Mouse (Mus musculus): ENCODE data around the gene Ppat. TPM values are rescaled to one million over a fixed set of nuclear protein-coding genes. Genes with fewer than 3 reads are reported as not detected.
A peak's percentile ranks its signal among the peaks of the same experiment; 100 is the strongest.
"Not testable (repeated sequence)": the region's sequence is repeated elsewhere in the genome, so short reads cannot be mapped to it uniquely, and the experiment has no call there.

Ppat gene
- polyA plus RNA-seq, 1 experiment = 12.9 TPM

GRCm38 (mm10) chr5:76939717-76940116 lies 11.7 kb downstream of the Ppat start:
- Histone ChIP-seq H3K36me3 (ENCODE audit: control insufficient read depth, insufficient read depth, low read length) (peaks cover 4% of the 10 kb centered on the region; the same call in 1 of the 2 replicates), H3K4me1 (ENCODE audit: control insufficient read depth, insufficient read depth, low read length) (peaks cover 28% of the 10 kb centered on the region), H3K27ac (ENCODE audit: insufficient read depth, low read depth, low read length) (peak overlapping the region; percentile 67), H3K27me3 (replicated peaks; ENCODE audit: control insufficient read depth, insufficient read depth, low read length) (no peaks in the 10 kb centered on the region), H3K4me3 (ENCODE audit: insufficient read depth, low read depth, low read length) (no peak overlapping the region)
- no peak for TF ChIP-seq POLR2A (IDR thresholded peaks at IDR 0.05; ENCODE audit: low read depth, low read length)
- TF ChIP-seq CTCF (conservative IDR thresholded peaks at IDR 0.05; ENCODE audit: insufficient read depth, insufficient read length, low read depth, low read length) = no peak
- DNase-seq = no peak
- WGBS = 72% methylated on average over 8 of the region's 8 CpGs

GRCm38 (mm10) chr5:76929180-76929877 lies 22.0 kb downstream of the Ppat start:
- peak; percentile 71 for DNase-seq
- TF ChIP-seq CTCF (conservative IDR thresholded peaks at IDR 0.05; ENCODE audit: insufficient read depth, insufficient read length, low read depth, low read length) = no peak
- TF ChIP-seq POLR2A (IDR thresholded peaks at IDR 0.05; ENCODE audit: low read depth, low read length) = no peak
- H3K27me3 ChIP-seq (replicated peaks; ENCODE audit: control insufficient read depth, insufficient read depth, low read length) = no peaks in the 10 kb centered on the region

GRCm38 (mm10) chr5:76928124-76928832 lies 23.1 kb downstream of the Ppat start:
- peak overlapping the region; percentile 87 for H3K27ac ChIP-seq (ENCODE audit: insufficient read depth, low read depth, low read length)
- no peaks in the 10 kb centered on the region for H3K27me3 ChIP-seq (replicated peaks; ENCODE audit: control insufficient read depth, insufficient read depth, low read length)
- H3K4me3 ChIP-seq (ENCODE audit: insufficient read depth, low read depth, low read length) = peak overlapping the region; percentile 43
- H3K4me1 ChIP-seq (ENCODE audit: control insufficient read depth, insufficient read depth, low read length) = peaks cover 26% of the 10 kb centered on the region
- peak; percentile 89 for DNase-seq
- H3K36me3 ChIP-seq (ENCODE audit: control insufficient read depth, insufficient read depth, low read length) = no peaks in the 10 kb centered on the region
- TF ChIP-seq CTCF (conservative IDR thresholded peaks at IDR 0.05; ENCODE audit: insufficient read depth, insufficient read length, low read depth, low read length) (no peak), POLR2A (IDR thresholded peaks at IDR 0.05; ENCODE audit: low read depth, low read length) (no peak)
- 25% methylated on average over 16 of the region's 16 CpGs for WGBS

More at GRCm38 (mm10) chr5:76929180-76929877, 22.0 kb downstream of the Ppat start:
- Histone ChIP-seq H3K4me1 (ENCODE audit: control insufficient read depth, insufficient read depth, low read length) (peaks cover 19% of the 10 kb centered on the region), H3K36me3 (ENCODE audit: control insufficient read depth, insufficient read depth, low read length) (no peaks in the 10 kb centered on the region), H3K27ac (ENCODE audit: insufficient read depth, low read depth, low read length) (peak overlapping the region; percentile 74), H3K4me3 (ENCODE audit: insufficient read depth, low read depth, low read length) (no peak overlapping the region)
- WGBS = 37% methylated on average over 7 of the region's 7 CpGs

- Histone ChIP-seq H3K27ac (ENCODE audit: insufficient read depth, low read depth, low read length) (peak overlapping the region; percentile 71), H3K4me1 (ENCODE audit: control insufficient read depth, insufficient read depth, low read length) (peaks cover 23% of the 10 kb centered on the region), H3K4me3 (ENCODE audit: insufficient read depth, low read depth, low read length) (no peak overlapping the region), H3K36me3 (ENCODE audit: control insufficient read depth, insufficient read depth, low read length) (peaks cover 2% of the 10 kb centered on the region; the same call in 1 of the 2 replicates), H3K27me3 (replicated peaks; ENCODE audit: control insufficient read depth, insufficient read depth, low read length) (no peaks in the 10 kb centered on the region)
- TF ChIP-seq CTCF (conservative IDR thresholded peaks at IDR 0.05; ENCODE audit: insufficient read depth, insufficient read length, low read depth, low read length) = no peak
- TF ChIP-seq POLR2A (IDR thresholded peaks at IDR 0.05; ENCODE audit: low read depth, low read length) = no peak
- WGBS = 43% methylated on average over 1 of the region's 1 CpGs
- DNase-seq = no peak
Measured at GRCm38 (mm10) chr5:76924296-76924695, 27.1 kb downstream of the Ppat start.

- H3K27ac ChIP-seq (ENCODE audit: insufficient read depth, low read depth, low read length) = peak overlapping the region; percentile 71
- no peak for TF ChIP-seq POLR2A (IDR thresholded peaks at IDR 0.05; ENCODE audit: low read depth, low read length)
- no peak for TF ChIP-seq CTCF (conservative IDR thresholded peaks at IDR 0.05; ENCODE audit: insufficient read depth, insufficient read length, low read depth, low read length)
- peak; percentile 96 for DNase-seq
- no peaks in the 10 kb centered on the region for H3K27me3 ChIP-seq (replicated peaks; ENCODE audit: control insufficient read depth, insufficient read depth, low read length)
- no peak overlapping the region for H3K4me3 ChIP-seq (ENCODE audit: insufficient read depth, low read depth, low read length)
- H3K36me3 ChIP-seq (ENCODE audit: control insufficient read depth, insufficient read depth, low read length) = peaks cover 3% of the 10 kb centered on the region
- WGBS = 28% methylated on average over 13 of the region's 13 CpGs
- peaks cover 18% of the 10 kb centered on the region for H3K4me1 ChIP-seq (ENCODE audit: control insufficient read depth, insufficient read depth, low read length)
Measured at GRCm38 (mm10) chr5:76923428-76923827, 27.9 kb downstream of the Ppat start.

- TF ChIP-seq CTCF (conservative IDR thresholded peaks at IDR 0.05; ENCODE audit: insufficient read depth, insufficient read length, low read depth, low read length) (no peak), POLR2A (IDR thresholded peaks at IDR 0.05; ENCODE audit: low read depth, low read length) (no peak)
- Histone ChIP-seq H3K4me1 (ENCODE audit: control insufficient read depth, insufficient read depth, low read length) (peaks cover 17% of the 10 kb centered on the region), H3K27me3 (replicated peaks; ENCODE audit: control insufficient read depth, insufficient read depth, low read length) (no peaks in the 10 kb centered on the region)
Measured at GRCm38 (mm10) chr5:76922833-76923232, 28.5 kb downstream of the Ppat start.

GRCm38 (mm10) chr5:76912522-76912921 lies 38.9 kb downstream of the Ppat start:
- H3K4me3 ChIP-seq (ENCODE audit: insufficient read depth, low read depth, low read length); H3K27ac ChIP-seq (ENCODE audit: insufficient read depth, low read depth, low read length); H3K27me3 ChIP-seq (replicated peaks; ENCODE audit: control insufficient read depth, insufficient read depth, low read length); DNase-seq; H3K4me1 ChIP-seq (ENCODE audit: control insufficient read depth, insufficient read depth, low read length); H3K36me3 ChIP-seq (ENCODE audit: control insufficient read depth, insufficient read depth, low read length): not testable (repeated sequence)
- WGBS = 95% methylated on average over 5 of the region's 5 CpGs

More at GRCm38 (mm10) chr5:76922833-76923232, 28.5 kb downstream of the Ppat start:
- H3K27ac ChIP-seq (ENCODE audit: insufficient read depth, low read depth, low read length) = peak overlapping the region; percentile 39; the same call in 1 of the 2 replicates
- H3K36me3 ChIP-seq (ENCODE audit: control insufficient read depth, insufficient read depth, low read length) = peaks cover 5% of the 10 kb centered on the region
- no peak for DNase-seq
- 69% methylated on average over 4 of the region's 4 CpGs for WGBS
- no peak overlapping the region for H3K4me3 ChIP-seq (ENCODE audit: insufficient read depth, low read depth, low read length)
